Mouse (Mus musculus) cerebellum, postnatal 25 days (tissue): Measurements from ENCODE around the gene Trp63.

Experiments
- DNase-seq, 2 experiments: peaks; one replicate each; pipeline ENCODE4 v3.0.0; 2021; ENCODE audit warnings: mixed read lengths in 2 of 2

Trp63 gene

GRCm38 (mm10) chr16:25877416-25877965, 193.9 kb downstream of the Trp63 start:
- DNase-seq: no peak

- DNase-seq: no peak
Observed at GRCm38 (mm10) chr16:25878116-25878515, 194.6 kb downstream of the Trp63 start.

- DNase-seq: no peak
Observed at GRCm38 (mm10) chr16:25899071-25899470, 215.5 kb downstream of the Trp63 start.

GRCm38 (mm10) chr16:25899657-25900056, 216.1 kb downstream of the Trp63 start:
- no peak for DNase-seq

GRCm38 (mm10) chr16:25900389-25900908, 216.9 kb downstream of the Trp63 start:
- no peak for DNase-seq

GRCm38 (mm10) chr16:25912185-25912584, 228.6 kb downstream of the Trp63 start:
- DNase-seq: no peak

- no peak for DNase-seq
Observed at GRCm38 (mm10) chr16:25934181-25934580, 250.6 kb downstream of the Trp63 start.
